Mouse (Mus musculus): ENCODE data around the gene Hmgb3.
"Not testable (repeated sequence)": the region's sequence is repeated elsewhere in the genome, so short reads cannot be mapped to it uniquely, and the experiment has no call there.

Hmgb3 gene

DNA sequence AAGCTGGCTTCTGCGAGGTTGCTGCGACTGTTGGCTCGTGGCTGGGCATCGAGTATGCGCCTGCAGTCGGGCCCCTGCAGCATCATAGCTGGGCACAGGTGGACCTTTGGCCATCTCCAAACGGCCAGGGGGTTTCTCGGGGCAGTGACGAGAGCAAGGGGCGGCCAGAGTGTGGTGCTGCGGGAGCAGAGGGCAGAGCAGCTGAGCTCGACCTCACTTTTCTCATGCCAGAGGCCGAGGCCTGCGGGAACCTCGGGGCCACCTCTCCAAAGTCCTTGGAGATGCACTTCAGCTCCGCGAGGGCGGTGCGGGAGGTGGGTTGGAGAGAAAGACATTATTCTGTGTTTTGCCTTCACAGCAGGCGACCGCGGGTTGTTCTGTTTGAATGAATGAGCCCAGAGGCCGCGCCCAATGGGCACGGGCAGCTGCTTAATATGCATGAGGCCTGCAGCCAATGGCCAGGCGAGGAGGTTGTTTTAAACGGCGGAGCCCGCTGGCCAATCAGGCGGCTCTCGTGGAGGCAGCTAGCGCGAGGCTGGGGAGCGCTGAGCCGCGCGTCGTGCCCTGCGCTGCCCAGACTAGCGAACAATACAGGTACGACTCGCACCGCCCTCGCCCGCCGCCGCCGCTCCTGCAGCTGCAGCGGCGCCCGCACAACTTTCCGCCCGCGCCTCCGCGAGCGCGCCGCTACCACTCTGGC lies at the start of gene Hmgb3:
Gene Hmgb3 (plus strand): TSS at position 504 of the 700 bp plus-strand sequence.
- DNase-seq (ENCODE audit: low read depth, low spot score), result peak; percentile 59

DNA sequence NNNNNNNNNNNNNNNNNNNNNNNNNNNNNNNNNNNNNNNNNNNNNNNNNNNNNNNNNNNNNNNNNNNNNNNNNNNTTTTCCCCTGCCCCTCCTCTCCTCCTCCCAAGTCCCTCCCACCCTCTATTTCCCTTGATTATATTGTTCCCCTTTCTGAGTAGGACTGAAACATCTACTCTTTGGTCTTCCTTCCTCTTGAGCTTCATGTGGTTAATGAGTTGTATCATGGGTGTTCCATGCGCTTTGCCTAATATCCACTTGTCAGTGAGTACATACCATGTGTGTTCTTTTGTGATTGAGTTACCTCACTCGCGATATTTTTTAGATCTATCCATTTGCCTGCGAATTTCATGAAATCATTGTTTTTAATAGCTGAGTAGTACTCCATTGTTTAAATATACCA lies 49.1 kb upstream of the Hmgb3 start:
- not testable (repeated sequence) for DNase-seq (ENCODE audit: low read depth, low spot score)

DNA sequence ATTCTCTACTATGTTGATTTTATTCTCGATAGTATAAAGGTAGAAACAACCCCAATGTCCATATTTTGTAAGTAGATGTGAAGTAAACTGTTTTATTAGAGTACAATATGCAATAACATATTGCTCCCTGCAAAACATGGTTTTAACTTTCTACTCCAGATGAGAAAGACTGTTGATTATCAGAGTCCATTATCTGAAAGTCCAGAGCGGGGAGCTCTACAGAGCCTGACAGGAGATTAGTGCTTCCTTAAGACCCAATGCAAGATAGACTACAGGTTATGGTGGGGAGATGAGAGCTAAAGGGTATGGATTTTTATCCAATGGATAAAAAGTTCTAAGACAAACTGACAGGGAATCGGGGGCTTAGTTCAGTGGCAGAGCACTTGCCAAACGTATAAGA lies 36.5 kb upstream of the Hmgb3 start:
- no peak for DNase-seq (ENCODE audit: low read depth, low spot score)

DNA sequence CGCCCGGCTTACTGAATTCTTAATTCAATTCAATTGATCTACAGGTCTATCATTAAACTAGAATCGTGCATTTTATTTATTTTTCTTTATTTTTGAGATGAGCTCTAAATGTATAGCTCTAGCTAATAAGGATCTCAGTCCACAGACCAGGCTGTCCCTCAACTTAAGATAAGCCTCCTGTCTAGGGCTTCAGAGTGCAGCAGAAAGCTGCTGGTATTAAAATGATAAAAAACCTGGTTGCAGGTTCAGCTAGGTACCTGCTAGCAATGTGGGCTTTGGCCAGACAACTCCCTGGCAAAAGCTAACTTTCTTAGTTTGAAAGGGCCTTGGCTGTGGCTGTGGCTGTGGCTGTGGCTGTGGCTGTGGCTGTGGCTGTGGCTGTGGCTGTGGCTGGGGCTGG lies 32.8 kb upstream of the Hmgb3 start:
- DNase-seq (ENCODE audit: low read depth, low spot score), result no peak

DNA sequence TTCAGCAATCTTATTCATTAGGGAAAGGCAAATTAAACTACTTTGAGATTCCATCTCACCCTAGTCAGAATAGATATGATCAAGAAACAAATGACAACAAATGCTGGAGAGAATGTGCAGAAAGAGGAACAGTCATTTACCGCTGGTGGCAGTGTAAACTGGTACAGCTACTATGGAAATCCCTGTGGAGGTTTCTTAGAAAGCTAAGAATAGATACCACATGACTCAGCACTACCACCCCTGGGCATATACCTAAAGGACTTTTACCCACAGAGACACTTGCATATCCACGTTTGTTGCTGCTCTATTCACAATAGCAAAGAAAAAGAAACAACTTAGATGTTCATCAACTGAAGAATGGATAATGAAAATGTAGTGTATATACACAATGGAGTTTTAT lies 31.4 kb upstream of the Hmgb3 start:
- no peak for DNase-seq (ENCODE audit: low read depth, low spot score)

DNA sequence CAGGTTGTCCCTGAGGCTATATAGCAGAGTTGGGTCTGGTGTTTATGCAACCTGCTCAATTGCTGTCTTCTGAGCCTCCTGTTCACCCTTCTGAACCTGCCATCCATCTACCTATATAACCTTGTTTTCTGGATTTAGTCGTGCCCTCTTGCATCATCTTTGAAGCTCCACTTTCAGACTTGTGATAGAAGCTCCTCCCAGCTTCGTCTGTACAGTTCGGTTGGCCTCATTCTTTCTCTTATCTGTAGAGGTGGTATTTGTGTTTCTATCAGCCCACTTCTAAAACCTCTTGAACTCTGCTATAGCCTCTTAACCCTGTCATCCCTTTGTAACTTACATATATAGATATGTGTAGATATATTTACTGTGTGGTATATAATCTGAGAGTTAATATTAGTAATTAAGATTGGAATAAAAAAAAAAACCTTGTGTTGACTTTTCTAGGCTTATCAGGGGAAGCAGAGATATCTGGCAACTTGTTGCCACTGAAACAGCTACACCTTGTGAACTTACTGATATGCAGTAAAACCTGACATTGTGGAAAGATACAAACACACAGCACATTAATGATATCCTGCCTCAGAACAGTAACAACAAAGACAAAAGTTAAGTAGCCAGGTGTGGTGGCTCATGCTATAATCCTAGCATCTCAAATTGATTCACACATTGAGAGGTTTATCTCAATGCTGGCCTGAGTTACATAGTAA lies 30.0 kb upstream of the Hmgb3 start:
- no peak for DNase-seq (ENCODE audit: low read depth, low spot score)

DNA sequence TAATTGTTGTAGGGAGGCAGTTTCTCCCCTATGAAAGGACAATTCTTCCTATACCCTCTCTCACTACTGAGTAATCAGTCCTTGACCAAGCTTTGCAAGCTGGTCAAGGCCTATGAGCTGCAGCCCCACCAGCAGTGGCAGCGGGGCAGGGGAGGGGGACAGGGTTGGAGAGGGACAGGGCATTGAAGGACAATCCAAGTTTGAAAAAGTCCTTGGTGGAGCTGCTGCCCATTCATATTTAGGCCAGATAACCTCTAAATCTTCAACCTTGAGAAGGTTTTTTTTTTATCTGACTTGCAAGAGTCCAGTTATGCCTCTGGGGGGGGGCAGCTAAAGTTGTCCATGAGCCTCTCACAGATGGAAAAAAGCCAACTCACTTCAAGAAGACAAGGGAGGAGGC lies 28.3 kb upstream of the Hmgb3 start:
- DNase-seq (ENCODE audit: low read depth, low spot score), result no peak

DNA sequence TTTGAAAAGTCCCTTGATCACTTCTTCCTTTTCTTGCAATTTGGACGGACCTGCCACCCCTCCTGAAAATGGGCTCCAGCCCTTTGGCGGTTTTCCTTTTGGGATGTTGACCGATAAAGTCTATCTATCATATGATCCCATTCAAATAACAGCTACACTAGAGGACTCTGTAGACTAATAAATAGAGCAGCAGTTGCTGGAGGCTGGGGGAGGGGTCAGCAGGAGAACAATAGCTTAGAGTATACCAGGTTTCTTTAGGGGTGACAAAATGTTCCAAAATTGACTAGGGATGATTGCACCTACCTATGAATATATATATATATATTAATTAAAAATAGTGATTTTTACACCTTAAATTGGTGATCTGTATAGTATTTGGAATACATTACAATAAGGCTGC lies 27.6 kb upstream of the Hmgb3 start:
- DNase-seq (ENCODE audit: low read depth, low spot score), result no peak

DNA sequence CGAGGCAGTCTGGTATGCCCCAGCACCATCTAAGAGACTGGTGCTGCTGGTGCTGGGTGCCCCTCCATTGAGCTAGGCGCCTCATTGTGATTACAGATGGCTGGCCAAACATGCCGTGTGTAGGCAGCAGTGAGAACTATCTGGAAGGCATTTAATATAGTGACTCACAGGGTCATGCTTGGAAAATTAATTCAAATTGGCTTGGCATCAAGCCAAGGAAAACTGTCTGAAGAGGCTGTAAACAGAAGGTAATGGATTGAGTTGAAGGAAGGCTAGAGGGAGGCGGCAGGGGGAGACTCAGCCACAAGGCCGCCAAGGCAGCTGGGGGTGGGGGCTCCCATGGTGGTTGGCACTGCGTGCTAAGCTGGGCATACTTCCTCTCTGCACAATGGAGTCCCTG lies 27.1 kb upstream of the Hmgb3 start:
- DNase-seq (ENCODE audit: low read depth, low spot score), result no peak

DNA sequence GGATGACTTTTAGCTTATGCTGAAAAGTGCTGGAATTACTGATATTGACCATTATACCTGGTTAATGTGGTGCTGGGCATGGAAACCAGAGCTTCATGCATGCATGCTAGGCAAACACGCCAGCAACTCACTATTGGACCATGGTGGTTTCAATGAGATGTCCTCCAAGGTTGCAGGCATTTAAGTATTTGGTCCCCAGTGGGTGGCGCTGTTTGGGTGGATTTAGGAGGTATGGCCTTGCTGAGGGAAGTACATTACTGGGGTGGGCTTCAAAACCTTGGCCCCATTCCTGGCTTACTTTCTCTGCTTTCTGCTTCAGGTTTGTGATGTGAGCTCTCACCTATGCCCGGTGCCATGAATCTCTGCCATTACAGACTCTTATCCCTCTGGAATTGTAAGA lies 23.1 kb upstream of the Hmgb3 start:
- no peak for DNase-seq (ENCODE audit: low read depth, low spot score)

DNA sequence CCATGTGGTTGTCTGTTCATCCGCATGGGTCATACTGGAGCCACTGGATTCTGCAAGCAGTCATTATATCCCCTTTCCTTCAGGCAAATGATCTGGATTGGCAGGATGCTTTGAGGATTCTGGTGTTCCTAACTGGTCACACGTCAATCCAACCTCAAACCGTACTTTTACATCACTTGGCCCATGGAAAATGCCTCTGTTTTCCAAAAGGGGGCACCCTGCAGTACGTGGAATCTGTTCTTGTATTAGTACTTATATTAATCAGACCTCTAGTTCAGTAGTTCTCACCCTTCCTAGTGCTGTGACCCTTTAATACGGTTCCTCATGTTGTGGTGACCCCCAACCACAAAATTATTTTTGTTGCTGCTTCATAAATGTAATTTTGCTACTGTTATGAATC lies 21.6 kb upstream of the Hmgb3 start:
- no peak for DNase-seq (ENCODE audit: low read depth, low spot score)

DNA sequence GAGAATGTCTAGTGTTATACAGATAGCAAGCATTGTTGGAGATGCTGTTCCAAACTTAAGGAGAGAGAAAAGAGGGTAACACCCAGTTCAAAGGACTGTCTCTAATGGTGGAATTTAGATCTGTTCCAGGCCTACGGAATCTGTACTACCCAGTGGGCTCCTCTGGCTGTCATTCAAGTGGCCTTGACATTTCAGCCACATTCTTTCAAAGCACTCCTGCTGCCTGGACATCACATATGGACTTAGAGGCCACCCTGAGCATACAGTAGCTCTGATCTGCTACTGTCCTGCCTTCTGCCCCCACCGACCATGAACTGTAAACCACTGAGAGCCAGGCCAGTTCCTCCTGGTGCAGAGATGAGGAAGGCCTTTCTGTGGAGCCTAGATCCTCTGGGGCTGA lies 17.9 kb upstream of the Hmgb3 start:
- DNase-seq (ENCODE audit: low read depth, low spot score), result no peak

DNA sequence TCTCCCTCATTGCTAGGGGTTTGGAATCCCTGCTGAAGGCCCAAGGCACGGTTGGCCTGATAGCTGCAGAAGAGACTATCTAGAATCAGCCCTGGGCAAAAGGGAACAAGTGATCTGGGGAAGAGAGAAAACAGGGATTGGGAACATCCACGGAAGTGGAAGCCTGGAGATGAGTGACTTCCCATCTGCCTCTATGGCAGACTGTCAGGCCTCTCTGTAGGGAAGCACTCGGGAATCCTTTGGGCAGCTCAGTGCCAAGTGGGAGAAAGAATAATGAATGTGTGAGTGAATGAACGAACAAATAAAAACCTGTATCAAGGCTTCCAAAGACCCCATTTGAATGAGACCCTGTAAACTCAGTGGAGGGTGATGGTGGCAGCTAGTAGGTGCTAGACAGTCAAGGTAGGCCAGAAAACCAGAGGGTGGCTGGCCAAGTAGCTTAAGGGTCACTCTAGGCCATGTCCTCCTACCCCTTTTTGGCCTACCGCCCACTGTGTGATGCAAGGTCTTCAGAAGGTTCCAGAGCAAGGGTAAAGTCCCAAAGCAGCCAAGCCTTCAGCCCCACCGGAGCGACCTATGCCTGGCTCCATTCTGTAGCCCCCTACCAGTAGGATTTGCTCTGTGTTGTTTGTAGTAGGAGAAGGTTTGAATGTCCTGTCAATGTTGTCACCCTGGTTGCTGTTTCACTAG lies 14.8 kb upstream of the Hmgb3 start:
- no peak for DNase-seq (ENCODE audit: low read depth, low spot score)

DNA sequence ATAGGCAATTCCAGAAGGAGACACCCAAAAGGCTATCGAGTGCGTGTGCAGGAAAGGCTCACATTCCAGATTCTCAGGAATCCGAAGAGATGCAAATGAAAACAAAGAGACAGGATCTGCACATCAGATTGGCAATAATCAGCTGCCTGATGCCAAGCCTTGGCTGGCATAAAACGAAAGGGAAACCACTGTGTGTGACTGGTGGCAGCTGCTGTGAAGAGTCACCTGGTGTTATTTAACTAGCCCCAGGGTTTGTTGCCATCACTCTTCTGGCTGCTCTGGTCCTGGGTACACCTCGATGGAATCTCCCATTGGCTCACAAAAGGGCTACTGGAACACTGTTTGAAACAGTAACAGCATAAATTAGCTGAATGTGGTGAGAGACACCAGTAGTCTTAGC lies 11.0 kb upstream of the Hmgb3 start:
- DNase-seq (ENCODE audit: low read depth, low spot score), result no peak

DNA sequence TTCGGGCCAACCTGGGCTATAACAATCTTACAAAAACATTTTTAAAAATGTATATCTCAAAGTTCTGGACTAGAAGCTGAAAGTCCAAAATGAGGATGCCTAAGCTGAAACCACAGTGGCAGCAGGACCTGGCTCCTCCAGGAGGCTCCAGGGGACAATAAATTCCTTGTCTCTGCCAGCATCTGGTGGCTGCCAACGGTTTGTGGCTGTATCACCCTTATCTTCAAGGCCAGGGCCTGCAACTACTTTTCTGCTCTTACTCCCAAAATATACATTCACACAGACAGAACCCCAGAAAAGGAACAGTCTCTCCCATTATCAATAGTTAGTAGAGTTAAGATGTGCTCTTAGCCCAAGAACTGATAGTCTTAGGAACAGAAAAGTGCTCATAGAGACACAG lies 10.6 kb upstream of the Hmgb3 start:
- DNase-seq (ENCODE audit: low read depth, low spot score), result no peak

DNA sequence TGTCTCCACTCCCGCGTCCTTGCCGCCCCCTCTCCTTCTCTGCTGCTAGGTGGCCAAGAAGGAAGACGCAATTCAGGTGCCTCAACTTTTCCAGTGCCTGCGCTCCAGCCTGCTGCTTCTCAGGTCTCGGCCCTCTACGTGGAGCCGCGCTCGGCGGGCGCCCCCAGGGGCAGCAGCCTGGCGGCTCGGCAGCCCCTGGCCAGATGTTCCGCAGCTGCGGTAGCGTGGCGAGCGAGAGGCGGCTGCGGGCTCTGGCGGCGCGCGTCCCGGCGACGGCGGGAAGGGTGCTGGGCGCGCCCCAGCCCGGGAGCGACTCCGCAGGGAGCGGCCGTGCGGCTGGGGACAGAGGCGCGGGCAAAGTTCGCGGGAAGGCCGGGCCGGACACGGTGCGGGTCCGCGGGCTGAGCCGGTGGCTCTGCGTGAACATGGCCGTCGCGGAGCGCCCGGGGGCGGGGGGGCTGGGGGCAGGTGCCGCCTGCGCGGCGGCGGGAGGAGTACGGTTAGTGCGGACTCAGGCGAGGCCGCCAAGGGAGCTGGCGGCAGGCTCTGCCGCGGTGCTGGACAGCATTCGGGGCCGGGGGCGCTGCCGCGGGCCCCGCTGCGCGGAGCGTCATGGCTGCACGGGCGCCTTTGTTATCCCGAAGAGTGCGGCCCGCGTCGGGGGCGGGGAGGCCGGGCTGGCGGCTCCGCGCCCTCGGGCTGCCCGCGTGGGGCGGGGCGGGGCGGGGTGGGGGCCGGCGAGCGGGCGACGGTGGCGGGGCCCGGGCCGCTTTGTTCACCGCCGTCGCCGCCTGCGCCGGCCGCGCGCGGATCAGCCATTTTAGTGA lies 610 bp downstream of the Hmgb3 start:
- DNase-seq (ENCODE audit: low read depth, low spot score), result no peak

DNA sequence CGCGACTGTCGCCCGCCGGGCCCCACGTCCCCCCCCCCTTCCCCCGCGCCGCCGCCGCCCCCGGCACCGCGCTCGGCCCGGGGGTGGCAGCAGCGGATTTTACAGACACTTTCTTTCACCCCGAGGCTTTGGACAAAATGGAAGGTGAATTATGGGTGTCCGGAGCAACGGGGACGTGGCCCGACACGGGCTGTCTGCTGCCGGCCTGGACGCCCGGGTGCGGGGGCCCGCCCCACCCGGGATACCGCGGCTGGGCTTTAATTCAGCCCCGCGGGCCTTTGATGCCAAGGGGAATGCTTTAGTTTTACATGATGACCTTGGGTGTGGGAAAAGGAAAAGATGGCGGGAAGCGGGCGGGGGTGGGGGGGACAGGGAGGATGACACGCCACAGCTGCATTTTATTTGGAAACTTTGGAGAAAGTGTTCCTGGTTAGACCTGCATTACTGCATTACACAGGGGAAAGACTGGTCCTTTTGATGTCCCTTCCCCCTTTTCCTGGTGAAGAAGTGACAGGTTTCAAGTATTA lies 1.3 kb downstream of the Hmgb3 start:
- DNase-seq (ENCODE audit: low read depth, low spot score), result no peak

DNA sequence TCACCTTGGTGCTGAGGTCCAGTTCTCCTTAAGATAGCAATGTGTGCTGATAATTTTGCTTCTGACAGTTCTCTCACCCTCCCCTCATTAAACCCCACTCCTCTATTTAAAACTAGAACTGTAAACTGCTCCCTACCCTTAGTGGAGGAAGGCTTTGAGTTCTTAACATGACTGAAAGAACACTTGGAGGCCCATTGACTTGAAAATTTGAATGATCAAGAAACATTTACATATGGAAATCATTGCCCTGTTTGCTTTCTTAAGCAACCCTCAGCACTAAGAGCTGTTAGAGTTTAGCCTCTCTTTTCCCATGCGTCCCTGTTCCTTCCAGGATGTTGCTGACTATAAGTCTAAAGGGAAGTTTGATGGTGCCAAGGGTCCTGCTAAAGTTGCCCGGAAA lies 3.6 kb downstream of the Hmgb3 start:
- no peak for DNase-seq (ENCODE audit: low read depth, low spot score)

DNA sequence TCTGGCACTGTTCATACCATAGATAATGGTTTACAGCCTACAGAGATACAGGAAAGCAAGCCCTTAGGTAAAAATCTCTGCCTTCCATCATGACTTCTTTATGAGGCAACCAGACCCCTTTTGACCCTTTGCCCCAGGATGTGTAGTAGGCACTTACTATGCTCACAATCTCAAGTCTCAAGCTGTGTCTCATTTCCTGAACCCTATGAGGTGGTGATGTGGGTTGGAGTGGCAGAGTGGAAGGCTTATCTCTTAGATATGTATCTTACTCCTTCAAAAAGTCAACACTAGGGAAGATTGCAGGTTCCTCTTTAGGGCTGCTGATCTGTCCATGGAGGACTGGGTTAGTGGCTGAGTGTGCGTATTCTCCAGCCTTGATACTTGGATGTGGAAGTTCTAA lies 5.1 kb downstream of the Hmgb3 start:
- DNase-seq (ENCODE audit: low read depth, low spot score), result no peak

DNA sequence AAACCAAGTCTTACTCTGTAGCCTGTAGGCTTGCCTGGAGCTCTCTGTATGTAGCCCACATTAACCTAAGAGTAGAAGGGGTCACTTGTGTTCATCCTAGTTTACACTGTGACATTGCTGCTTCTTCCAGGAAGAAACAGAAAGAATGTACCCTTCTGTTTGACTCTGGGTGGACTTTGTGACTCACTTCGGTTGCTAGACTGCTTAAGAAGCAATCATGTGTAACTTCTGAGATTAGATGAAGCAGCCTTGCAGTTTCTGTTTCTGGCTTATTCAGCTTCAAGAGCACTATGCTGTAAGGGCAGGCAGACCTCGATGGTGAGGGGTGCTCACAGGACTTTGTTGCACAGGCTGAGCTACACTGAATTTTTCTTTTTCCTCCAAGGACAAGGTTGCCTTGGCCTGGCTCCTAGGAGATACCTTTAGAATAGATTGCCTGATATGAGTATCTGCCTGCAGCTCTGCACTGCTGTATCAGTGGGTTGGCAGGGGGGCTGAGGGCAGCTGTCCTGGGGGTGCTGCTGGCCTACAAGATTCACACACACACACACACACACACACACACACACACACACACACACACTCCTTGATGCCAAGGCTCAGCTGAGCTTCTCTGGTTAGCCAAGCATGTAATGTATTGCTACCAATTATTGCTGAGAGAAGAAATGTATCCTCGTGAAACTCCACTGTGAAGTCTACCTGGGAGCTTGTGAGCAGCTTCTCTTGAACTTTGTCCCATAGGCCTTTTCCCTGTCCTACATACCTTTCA lies 17.6 kb downstream of the Hmgb3 start:
- no peak for DNase-seq (ENCODE audit: low read depth, low spot score)

DNA sequence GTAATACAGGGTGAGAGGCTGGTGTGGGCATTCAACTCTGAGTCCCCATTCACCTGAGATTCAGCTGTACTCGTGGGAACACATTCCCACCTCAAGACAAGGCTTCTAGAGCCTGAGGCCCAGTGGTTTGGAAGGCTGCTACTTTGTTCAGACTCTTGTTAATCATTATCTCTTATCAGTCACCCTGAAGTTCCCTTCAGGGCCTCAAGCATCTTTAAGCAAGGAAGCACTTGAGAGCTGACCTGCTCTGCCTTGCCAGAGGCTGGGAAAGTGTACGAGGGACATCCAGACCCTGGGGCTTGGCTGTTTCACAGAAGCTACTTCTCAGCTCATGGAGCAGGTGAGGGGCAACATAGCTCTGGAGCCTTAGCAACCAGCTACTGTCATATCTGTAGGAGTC lies 19.8 kb downstream of the Hmgb3 start:
- no peak for DNase-seq (ENCODE audit: low read depth, low spot score)
